Mouse (Mus musculus): ENCODE results near the gene Bcar1.

The Bcar1 gene

GRCm38 (mm10) chr8:111769764-111770428 is 26.3 kb upstream of the Bcar1 start:
- in situ Hi-C loops (cut with MseI, MboI): no loop called here

GRCm38 (mm10) chr8:111769296-111769695 is 25.7 kb upstream of the Bcar1 start:
- in situ Hi-C loops (cut with MseI, MboI): no loop called here

DNA sequence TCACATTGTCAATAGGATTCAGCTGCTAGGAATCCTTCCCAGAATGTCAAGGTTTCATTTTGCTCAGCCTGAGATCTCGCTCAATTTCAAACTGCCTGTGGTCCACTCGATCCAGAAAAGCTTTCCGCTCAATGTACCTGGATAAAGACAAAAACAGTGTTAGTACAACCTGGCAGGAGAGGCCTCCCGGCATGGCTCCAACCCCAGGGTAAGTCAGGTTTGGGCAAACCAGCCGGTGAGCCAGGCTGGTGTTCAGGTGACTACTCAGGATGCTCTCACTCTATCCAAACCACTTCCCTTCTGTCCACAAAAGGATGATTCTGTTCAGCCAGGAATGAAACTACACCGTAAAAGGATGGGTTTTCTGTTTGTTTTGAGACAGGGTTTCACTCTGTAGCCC is 25.0 kb upstream of the Bcar1 start:
- in situ Hi-C loops (cut with MseI, MboI): no loop called here

- in situ Hi-C loops (cut with MseI, MboI): no loop called here
These were observed 22.0 kb upstream of the Bcar1 start for GRCm38 (mm10) chr8:111765616-111766015.

- in situ Hi-C loops (cut with MseI, MboI): no loop called here
These were observed 21.5 kb upstream of the Bcar1 start for GRCm38 (mm10) chr8:111765096-111765495.

- in situ Hi-C loops (cut with MseI, MboI): no loop called here
These were observed 17.1 kb upstream of the Bcar1 start for GRCm38 (mm10) chr8:111760708-111761107.

DNA sequence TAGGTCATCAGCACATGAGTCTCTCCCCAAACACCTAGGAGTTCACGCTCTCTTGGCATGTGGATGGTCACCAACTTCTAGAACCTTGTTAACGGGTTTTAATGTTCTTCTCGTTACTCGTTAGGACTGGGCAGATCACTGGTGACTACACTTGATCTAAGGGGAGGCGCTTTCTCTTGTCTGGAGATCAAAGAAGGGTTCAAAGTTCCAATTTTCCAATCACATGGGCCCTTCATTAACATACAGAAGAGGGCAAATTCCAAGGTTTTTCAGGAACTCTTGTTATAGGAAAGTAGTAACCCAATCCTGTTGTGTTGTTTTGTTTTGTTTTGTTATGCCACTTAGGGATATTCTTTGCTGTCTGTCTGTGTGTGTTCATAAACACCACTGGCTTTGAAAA is 15.2 kb upstream of the Bcar1 start:
- in situ Hi-C loops (cut with MseI, MboI): no loop called here

GRCm38 (mm10) chr8:111757599-111757998 is 14.0 kb upstream of the Bcar1 start:
- in situ Hi-C loops (cut with MseI, MboI): no loop called here

DNA sequence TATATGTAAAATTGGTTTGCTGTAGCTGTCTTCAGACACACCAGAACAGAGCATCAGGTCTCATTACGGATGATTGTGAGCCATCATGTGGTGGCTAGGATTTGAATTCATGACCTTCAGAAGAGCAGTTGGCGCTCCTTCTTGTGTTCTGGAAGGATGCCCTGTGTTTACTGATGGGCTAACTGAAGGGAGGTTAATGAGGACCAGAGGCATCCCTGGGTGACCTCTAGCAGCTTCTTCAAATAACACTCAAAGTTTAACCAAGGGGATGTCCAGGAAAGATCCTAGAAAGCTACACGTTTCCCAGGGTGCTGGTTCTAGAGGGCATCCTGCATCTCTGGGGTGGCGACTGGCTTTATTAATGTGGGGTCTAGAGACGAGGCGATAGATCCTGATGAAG is 11.1 kb upstream of the Bcar1 start:
- in situ Hi-C loops (cut with MseI, MboI): no loop called here

DNA sequence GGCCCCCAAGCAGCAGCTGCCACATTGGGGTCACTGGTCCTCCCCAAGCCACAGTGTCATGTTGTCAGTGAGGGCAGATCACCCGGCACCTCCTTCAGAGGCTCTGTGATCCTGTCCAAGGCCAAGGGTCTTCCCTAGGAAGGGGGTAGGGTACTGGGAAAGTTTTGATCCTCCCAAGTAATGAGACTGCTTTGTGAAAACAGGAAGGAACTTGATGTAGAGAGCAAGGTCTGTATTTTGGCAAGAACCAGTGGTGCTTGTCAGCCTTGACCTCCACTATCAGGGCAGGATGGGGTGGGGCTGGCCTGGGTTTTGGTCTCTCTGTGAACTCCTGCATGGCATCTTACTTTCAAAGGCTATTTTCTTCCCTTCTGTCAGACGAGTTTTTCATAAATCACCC is 10.5 kb upstream of the Bcar1 start:
- in situ Hi-C loops (cut with MseI, MboI): no loop called here

GRCm38 (mm10) chr8:111748766-111749165 is 5.2 kb upstream of the Bcar1 start:
- in situ Hi-C loops (cut with MseI, MboI): no loop called here

GRCm38 (mm10) chr8:111747866-111748649 is 4.4 kb upstream of the Bcar1 start:
- in situ Hi-C loops (cut with MseI, MboI): no loop called here

GRCm38 (mm10) chr8:111746582-111747465 is 3.2 kb upstream of the Bcar1 start:
- in situ Hi-C loops (cut with MseI, MboI): no loop called here

GRCm38 (mm10) chr8:111745591-111746418 is 2.2 kb upstream of the Bcar1 start:
- in situ Hi-C loops (cut with MseI, MboI): no loop called here

GRCm38 (mm10) chr8:111745086-111745485 is 1.5 kb upstream of the Bcar1 start:
- in situ Hi-C loops (cut with MseI, MboI): no loop called here

DNA sequence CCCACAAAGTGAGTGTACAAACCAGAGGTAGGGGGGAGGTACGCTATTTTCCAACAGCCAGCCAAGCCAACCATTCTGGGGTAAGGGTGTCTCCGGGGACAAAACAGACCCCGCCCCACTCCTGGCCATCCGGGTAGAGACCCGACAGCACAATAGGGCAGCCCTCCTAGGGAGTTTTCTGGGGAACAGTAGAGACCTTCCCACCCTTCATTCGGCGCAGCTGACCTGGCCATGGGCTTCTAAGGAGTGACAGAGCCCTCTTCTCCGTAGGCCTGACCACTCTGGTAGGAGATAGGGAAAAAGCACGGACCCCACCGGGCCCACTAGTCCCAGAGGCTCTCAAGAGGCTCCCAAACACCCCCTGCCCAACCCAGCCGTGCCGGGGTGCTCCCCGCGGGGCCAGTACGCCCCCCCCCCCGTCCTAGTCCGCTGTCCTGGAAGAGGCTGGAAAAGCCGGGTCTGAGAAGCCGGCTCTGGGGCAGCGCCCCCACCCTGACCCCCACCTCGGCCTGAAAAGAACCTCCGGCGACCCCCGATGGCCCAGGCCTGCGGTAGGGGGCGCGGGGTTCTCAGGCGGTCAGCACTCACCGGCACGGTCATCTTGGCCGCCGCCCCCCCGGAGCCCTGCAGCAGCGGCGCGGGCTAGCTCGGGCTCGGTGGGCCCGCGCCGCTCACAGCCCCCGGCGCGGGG is 363 bp downstream of the Bcar1 start:
- in situ Hi-C loops (cut with MseI, MboI): no loop called here

DNA sequence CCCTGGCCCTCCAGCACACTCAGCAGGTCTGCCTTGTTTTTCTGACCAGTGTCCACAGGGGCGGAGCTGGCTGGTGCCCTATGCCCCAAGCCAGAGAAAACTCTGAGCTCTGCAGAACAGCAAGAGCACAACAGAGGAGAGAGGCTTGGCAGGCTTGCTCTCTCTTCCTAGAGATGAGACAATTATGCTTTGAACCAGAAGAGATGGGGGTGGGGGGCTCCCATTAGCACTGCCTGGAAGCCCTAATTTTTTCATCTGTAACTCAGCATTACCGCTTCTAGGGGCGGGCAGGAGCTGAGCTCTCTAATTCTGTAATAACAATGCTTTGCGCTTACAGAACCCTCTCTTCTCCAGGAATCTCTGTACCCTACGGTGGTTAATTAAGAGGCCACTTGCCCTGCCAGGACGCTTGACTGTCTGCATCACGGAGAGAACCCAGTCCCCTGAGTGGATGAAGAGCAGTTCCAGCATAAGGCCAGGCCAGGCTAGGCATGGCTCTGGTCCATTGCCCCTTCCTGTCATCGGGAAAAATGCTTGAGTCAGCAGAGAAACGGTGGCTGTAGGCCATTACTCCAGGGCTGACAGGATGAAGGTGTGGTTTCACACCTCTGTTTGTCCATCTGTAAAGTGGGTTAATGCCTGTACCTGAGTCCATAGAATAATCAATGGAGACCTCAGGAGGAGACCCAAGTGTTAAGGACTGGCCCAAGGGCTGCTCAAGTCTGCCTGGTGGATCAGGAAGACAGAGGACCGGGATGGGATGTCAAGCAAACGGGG is 1.2 kb downstream of the Bcar1 start:
- in situ Hi-C loops (cut with MseI, MboI): no loop called here

- in situ Hi-C loops (cut with MseI, MboI): no loop called here
These were observed 2.1 kb downstream of the Bcar1 start for GRCm38 (mm10) chr8:111741556-111741955.

- in situ Hi-C loops (cut with MseI, MboI): no loop called here
These were observed 2.6 kb downstream of the Bcar1 start for GRCm38 (mm10) chr8:111740994-111741393.

- in situ Hi-C loops (cut with MseI, MboI): no loop called here
These were observed 3.3 kb downstream of the Bcar1 start for GRCm38 (mm10) chr8:111740301-111740711.

All from mouse trophoblast stem cell (cell line).